Mouse (Mus musculus) ES-E14 (cell line): ENCODE data around the gene Steap3.

Experiments
- CHD2 ChIP-seq: IDR thresholded peaks from 2 replicates; pipeline ENCODE4 v1.6.1; 2014; ENCODE audit warnings: mild to moderate bottlenecking, low read depth, low read length, inconsistent platforms
- HCFC1 ChIP-seq: IDR thresholded peaks from 2 replicates; pipeline ENCODE4 v1.6.1; 2012; ENCODE audit warnings: low read length, inconsistent platforms, borderline replicate concordance; ENCODE audit not compliant: insufficient read depth
- ZC3H11A ChIP-seq: IDR thresholded peaks from 2 replicates; pipeline ENCODE4 v1.6.1; 2012; ENCODE audit warnings: low read depth, mild to moderate bottlenecking, inconsistent platforms, low read length, borderline replicate concordance
- ZNF384 ChIP-seq: IDR thresholded peaks from 2 replicates; pipeline ENCODE4 v1.6.1; 2012; ENCODE audit warnings: low read depth, low read length, inconsistent platforms

- TF ChIP-seq CHD2, result no peak
- no peak for TF ChIP-seq ZNF384
- TF ChIP-seq ZC3H11A, result no peak
- no peak for TF ChIP-seq HCFC1
These were observed 51.2 kb downstream of the Steap3 start for GRCm38 (mm10) chr1:120221285-120221684.
